In genomic region chr11:97799994-97800690, GRCm38 (mm10) we compare ENCODE assay signal across 8 mouse cellular contexts. TPM values are rescaled to one million over a fixed set of nuclear protein-coding genes. Genes with fewer than 3 reads are reported as not detected.
A peak's percentile ranks its signal among the peaks of the same experiment; 100 is the strongest.
DNase-seq lines count a peak whose midpoint lies in the region; ATAC-seq lines count a peak whose summit lies in the region.

No protein-coding gene starts in this region.

- no peak for DNase-seq in cerebellum, adult 9-10 months
- DNase-seq in adrenal gland, postnatal 25 days, result peak; percentile 84
- DNase-seq in heart, postnatal 25 days (ENCODE audit: low spot score), result peak; percentile 71
- peak; percentile 66 for DNase-seq in left cerebral cortex, postnatal 4 days
- DNase-seq in mesoderm, embryonic 11.5 days (ENCODE audit: low read depth, low spot score), result peak; percentile 69
- peak; percentile 75 to 80 for DNase-seq in spleen, postnatal 36 days (ENCODE audit: low spot score in 2 of 2)

- intact Hi-C loops in heart, postnatal 25 days (cut with DNase I), result loop anchor here (2.0 kb wide), 2 partner anchors 21 to 41 kb away; partner anchors contain the start of gene B230217C12Rik
- intact Hi-C loops in left cerebral cortex, postnatal 4 days (cut with DNase I), result loop anchor here (5.0 kb wide), 2 partner anchors 82 to 187 kb away; partner anchors contain the start of genes Fbxo47 and Plxdc1

- peak; percentile 27; the same call in 1 of the 2 replicates for ATAC-seq in cerebellum, adult (ENCODE audit: insufficient number of reproducible peaks, low FRiP score, low TSS enrichment)
- peak; percentile 55 for ATAC-seq in erythroid progenitor cell, adult 5-6 weeks (replicated peaks; ENCODE audit: low FRiP score, poor library complexity, severe bottlenecking)

RNA-seq across cellular contexts. Expression of gene Lasp1, which starts 1.3 kb away (rescaled TPM):
- 103 and 142 TPM in 2 replicates for total RNA-seq in adrenal gland, postnatal 25 days (2021)
- 28.9 and 33.5 TPM in 2 replicates for total RNA-seq in erythroid progenitor cell, adult 5-6 weeks (2015; ENCODE audit: low replicate concordance)
- total RNA-seq in erythroid progenitor cell, adult 5-6 weeks (2017; ENCODE audit: low replicate concordance), result 14.8 and 57.0 TPM in 2 replicates
- total RNA-seq in heart, postnatal 25 days (2021), result 10 to 100 TPM; 41.3 to 46.2 TPM
- 100 to 1,000 TPM; 190 to 199 TPM for total RNA-seq in left cerebral cortex, postnatal 4 days (2021)

RNA-seq across cellular contexts. Expression of gene Rpl23, which starts 17.9 kb away (rescaled TPM):
- total RNA-seq in adrenal gland, postnatal 25 days (2021), result 741 and 851 TPM in 2 replicates
- total RNA-seq in erythroid progenitor cell, adult 5-6 weeks (2015; ENCODE audit: low replicate concordance), result 324 and 337 TPM in 2 replicates
- total RNA-seq in erythroid progenitor cell, adult 5-6 weeks (2017; ENCODE audit: low replicate concordance), result 331 and 402 TPM in 2 replicates
- total RNA-seq in heart, postnatal 25 days (2021), result 100 to 1,000 TPM; 454 to 515 TPM
- 100 to 1,000 TPM; 614 to 660 TPM for total RNA-seq in left cerebral cortex, postnatal 4 days (2021)

RNA-seq across cellular contexts. Expression of gene 1700001P01Rik, which starts 24.4 kb away (rescaled TPM):
- total RNA-seq in adrenal gland, postnatal 25 days (2021), result not detected in 2 replicates
- total RNA-seq in erythroid progenitor cell, adult 5-6 weeks (2015; ENCODE audit: low replicate concordance), result not detected in 2 replicates
- total RNA-seq in erythroid progenitor cell, adult 5-6 weeks (2017; ENCODE audit: low replicate concordance), result not detected in 2 replicates
- total RNA-seq in heart, postnatal 25 days (2021), result not detected
- total RNA-seq in left cerebral cortex, postnatal 4 days (2021), result 1 to 10 TPM in 1 of 2 experiments, not detected in 1; 2.0 TPM

RNA-seq across cellular contexts. Expression of gene Cwc25, which starts 33.8 kb away (rescaled TPM):
- 19.5 and 22.6 TPM in 2 replicates for total RNA-seq in adrenal gland, postnatal 25 days (2021)
- total RNA-seq in erythroid progenitor cell, adult 5-6 weeks (2015; ENCODE audit: low replicate concordance), result 8.3 and 13.8 TPM in 2 replicates
- 8.8 and 19.1 TPM in 2 replicates for total RNA-seq in erythroid progenitor cell, adult 5-6 weeks (2017; ENCODE audit: low replicate concordance)
- total RNA-seq in heart, postnatal 25 days (2021), result 1 to 10 TPM; 7.0 to 7.2 TPM
- total RNA-seq in left cerebral cortex, postnatal 4 days (2021), result 10 to 100 TPM; 17.6 to 20.4 TPM

RNA-seq across cellular contexts. Expression of gene B230217C12Rik, which starts 40.4 kb away (rescaled TPM):
- 5.1 and 5.5 TPM in 2 replicates for total RNA-seq in adrenal gland, postnatal 25 days (2021)
- total RNA-seq in erythroid progenitor cell, adult 5-6 weeks (2015; ENCODE audit: low replicate concordance), result not detected in 2 replicates
- total RNA-seq in erythroid progenitor cell, adult 5-6 weeks (2017; ENCODE audit: low replicate concordance), result not detected in 2 replicates
- total RNA-seq in heart, postnatal 25 days (2021), result under 1 TPM; 0.83 to 0.87 TPM
- total RNA-seq in left cerebral cortex, postnatal 4 days (2021), result 10 to 100 TPM; 27.1 to 29.0 TPM
